Mouse (Mus musculus) neural tube, embryonic 12.5 days (tissue): Measurements from ENCODE around the gene Tfap2c. TPM values are rescaled to one million over a fixed set of nuclear protein-coding genes. Genes with fewer than 3 reads are reported as not detected.

Source experiments
- ATAC-seq: fragments of 200-750 bp; cut with Nextera tagmentation; 2 replicates; pipeline ENCODE4 v1.8.0; 2017; ENCODE audit warnings: low read depth, mild to moderate bottlenecking, moderate TSS enrichment, moderate library complexity; ENCODE audit not compliant: low FRiP score
- H3K27ac ChIP-seq: fragments of 300-500 bp; sonication (generic); 2 replicates; pipeline ENCODE4 v1.5.1; 2016
- H3K27me3 ChIP-seq: fragments of 300-500 bp; sonication (generic); replicated peaks from 2 replicates; pipeline ENCODE4 v1.6.1; 2016; ENCODE audit warnings: mild to moderate bottlenecking
- H3K36me3 ChIP-seq: fragments of 300-500 bp; sonication (generic); 2 replicates; pipeline ENCODE4 v1.6.1; 2016; ENCODE audit warnings: mild to moderate bottlenecking
- H3K4me1 ChIP-seq: fragments of 300-500 bp; sonication (generic); 2 replicates; pipeline ENCODE4 v1.6.1; 2016
- H3K4me2 ChIP-seq: fragments of 300-500 bp; sonication (generic); replicated peaks from 2 replicates; pipeline ENCODE4 v1.6.1; 2016; ENCODE audit warnings: mild to moderate bottlenecking
- H3K4me3 ChIP-seq: fragments of 300-500 bp; sonication (generic); 2 replicates; pipeline ENCODE4 v1.5.1; 2016
- H3K9ac ChIP-seq: fragments of 300-500 bp; sonication (generic); 2 replicates; pipeline ENCODE4 v1.6.1; 2016; ENCODE audit warnings: mild to moderate bottlenecking
- H3K9me3 ChIP-seq: fragments of 300-500 bp; sonication (generic); 2 replicates; pipeline ENCODE4 v1.6.1; 2016; ENCODE audit warnings: mild to moderate bottlenecking
- WGBS: fragments of 180-500 bp; shearing (Covaris S2); methylation state at CpG from one replicate; pipeline ENCODE4 v1.1.7; 2016; 5-methylcytosine and 5-hydroxymethylcytosine counted together
- polyA plus RNA-seq: library from polyadenylated mRNA; unstranded; fragments of >200 nt; fragmentation: Nextera tagmentation; extraction: Ambion mirVana; gene quantifications from 2 replicates; pipeline ENCODE4 v1.2.1, GENCODE M21; 2016

Gene Tfap2c
- 1.0 and 1.1 TPM in 2 replicates for polyA plus RNA-seq

GRCm38 (mm10) chr2:172549371-172550155, at the start of gene Tfap2c:
Gene Tfap2c (plus strand): TSS chr2:172549593.
- no peaks in the 10 kb centered on the region for H3K9me3 ChIP-seq
- no peak within 1 kb of the TSS for H3K27ac ChIP-seq
- peak within 1 kb of the TSS; percentile 32 for H3K4me3 ChIP-seq
- H3K4me2 ChIP-seq = peak within 1 kb of the TSS; percentile 61
- ATAC-seq = peak; percentile 42; the same call in 1 of the 2 replicates
- under 1% methylated on average over 70 of the region's 70 CpGs for WGBS
- H3K9ac ChIP-seq = no peak within 1 kb of the TSS
- H3K36me3 ChIP-seq = no peaks in the 10 kb centered on the region
- H3K27me3 ChIP-seq = peaks cover 99% of the 10 kb centered on the region
- H3K4me1 ChIP-seq = peaks cover 49% of the 10 kb centered on the region

GRCm38 (mm10) chr2:172500752-172501316, 48.6 kb upstream of the Tfap2c start:
- H3K27me3 ChIP-seq = no peaks in the 10 kb centered on the region
- no peak overlapping the region for H3K9ac ChIP-seq
- no peaks in the 10 kb centered on the region for H3K36me3 ChIP-seq
- WGBS = 65% methylated on average over 7 of the region's 7 CpGs
- ATAC-seq = no peak
- no peak overlapping the region for H3K4me2 ChIP-seq
- H3K9me3 ChIP-seq = no peaks in the 10 kb centered on the region
- no peak overlapping the region for H3K4me3 ChIP-seq
- no peaks in the 10 kb centered on the region for H3K4me1 ChIP-seq
- no peak overlapping the region for H3K27ac ChIP-seq

GRCm38 (mm10) chr2:172501341-172501740, 48.1 kb upstream of the Tfap2c start:
- 4% methylated on average over 4 of the region's 4 CpGs for WGBS
- Histone ChIP-seq H3K4me1 (no peaks in the 10 kb centered on the region), H3K9me3 (no peaks in the 10 kb centered on the region), H3K9ac (no peak overlapping the region), H3K4me3 (no peak overlapping the region), H3K27me3 (no peaks in the 10 kb centered on the region), H3K27ac (no peak overlapping the region), H3K36me3 (no peaks in the 10 kb centered on the region), H3K4me2 (no peak overlapping the region)
- ATAC-seq = no peak

GRCm38 (mm10) chr2:172502168-172502567, 47.2 kb upstream of the Tfap2c start:
- H3K27ac ChIP-seq = no peak overlapping the region
- ATAC-seq = no peak
- WGBS = 69% methylated on average over 14 of the region's 14 CpGs
- H3K9me3 ChIP-seq = no peaks in the 10 kb centered on the region
- no peak overlapping the region for H3K9ac ChIP-seq
- H3K27me3 ChIP-seq = no peaks in the 10 kb centered on the region
- no peak overlapping the region for H3K4me2 ChIP-seq
- H3K36me3 ChIP-seq = no peaks in the 10 kb centered on the region
- H3K4me3 ChIP-seq = no peak overlapping the region
- H3K4me1 ChIP-seq = no peaks in the 10 kb centered on the region

- WGBS = 90% methylated on average over 7 of the region's 7 CpGs
Measured at GRCm38 (mm10) chr2:172506121-172506520, 43.3 kb upstream of the Tfap2c start.

GRCm38 (mm10) chr2:172510056-172510712, 39.2 kb upstream of the Tfap2c start:
- H3K27ac ChIP-seq = no peak overlapping the region
- WGBS = 90% methylated on average over 15 of the region's 15 CpGs
- no peak overlapping the region for H3K9ac ChIP-seq
- no peaks in the 10 kb centered on the region for H3K36me3 ChIP-seq
- H3K4me2 ChIP-seq = no peak overlapping the region
- H3K9me3 ChIP-seq = no peaks in the 10 kb centered on the region
- no peak overlapping the region for H3K4me3 ChIP-seq
- H3K27me3 ChIP-seq = no peaks in the 10 kb centered on the region
- ATAC-seq = no peak
- H3K4me1 ChIP-seq = no peaks in the 10 kb centered on the region

More at GRCm38 (mm10) chr2:172506121-172506520, 43.3 kb upstream of the Tfap2c start:
- no peak overlapping the region for H3K4me2 ChIP-seq
- no peaks in the 10 kb centered on the region for H3K27me3 ChIP-seq
- no peaks in the 10 kb centered on the region for H3K4me1 ChIP-seq
- H3K27ac ChIP-seq = no peak overlapping the region
- ATAC-seq = no peak
- no peak overlapping the region for H3K4me3 ChIP-seq
- no peak overlapping the region for H3K9ac ChIP-seq
- H3K36me3 ChIP-seq = no peaks in the 10 kb centered on the region
- H3K9me3 ChIP-seq = no peaks in the 10 kb centered on the region

- Histone ChIP-seq H3K4me1 (no peaks in the 10 kb centered on the region), H3K4me2 (no peak overlapping the region), H3K9me3 (no peaks in the 10 kb centered on the region), H3K27ac (no peak overlapping the region), H3K4me3 (no peak overlapping the region), H3K27me3 (no peaks in the 10 kb centered on the region), H3K36me3 (no peaks in the 10 kb centered on the region), H3K9ac (no peak overlapping the region)
- ATAC-seq = no peak
- 66% methylated on average over 3 of the region's 3 CpGs for WGBS
Measured at GRCm38 (mm10) chr2:172510899-172511298, 38.5 kb upstream of the Tfap2c start.

- 16% methylated on average over 11 of the region's 11 CpGs for WGBS
- no peaks in the 10 kb centered on the region for H3K4me1 ChIP-seq
- ATAC-seq = no peak; the same call in 1 of the 2 replicates
- no peak overlapping the region for H3K27ac ChIP-seq
- H3K9ac ChIP-seq = no peak overlapping the region
- no peaks in the 10 kb centered on the region for H3K9me3 ChIP-seq
- H3K4me3 ChIP-seq = no peak overlapping the region
- no peaks in the 10 kb centered on the region for H3K36me3 ChIP-seq
- H3K27me3 ChIP-seq = no peaks in the 10 kb centered on the region
- no peak overlapping the region for H3K4me2 ChIP-seq
Measured at GRCm38 (mm10) chr2:172516407-172516992, 32.9 kb upstream of the Tfap2c start.

GRCm38 (mm10) chr2:172520616-172521371, 28.6 kb upstream of the Tfap2c start:
- no peak overlapping the region for H3K4me3 ChIP-seq
- H3K27ac ChIP-seq = no peak overlapping the region
- no peaks in the 10 kb centered on the region for H3K9me3 ChIP-seq
- H3K9ac ChIP-seq = no peak overlapping the region
- no peaks in the 10 kb centered on the region for H3K4me1 ChIP-seq
- 90% methylated on average over 9 of the region's 9 CpGs for WGBS
- no peak for ATAC-seq
- H3K27me3 ChIP-seq = no peaks in the 10 kb centered on the region
- no peaks in the 10 kb centered on the region for H3K36me3 ChIP-seq
- H3K4me2 ChIP-seq = no peak overlapping the region

- no peaks in the 10 kb centered on the region for H3K4me1 ChIP-seq
- no peaks in the 10 kb centered on the region for H3K27me3 ChIP-seq
- no peak overlapping the region for H3K4me2 ChIP-seq
- WGBS = 84% methylated on average over 12 of the region's 12 CpGs
- H3K4me3 ChIP-seq = no peak overlapping the region
- H3K27ac ChIP-seq = no peak overlapping the region
- ATAC-seq = no peak
- no peak overlapping the region for H3K9ac ChIP-seq
- no peaks in the 10 kb centered on the region for H3K9me3 ChIP-seq
- H3K36me3 ChIP-seq = no peaks in the 10 kb centered on the region
Measured at GRCm38 (mm10) chr2:172522528-172522927, 26.9 kb upstream of the Tfap2c start.

- Histone ChIP-seq H3K4me2 (no peak overlapping the region), H3K4me1 (no peaks in the 10 kb centered on the region), H3K27me3 (no peaks in the 10 kb centered on the region), H3K27ac (no peak overlapping the region), H3K36me3 (no peaks in the 10 kb centered on the region), H3K9ac (no peak overlapping the region), H3K9me3 (no peaks in the 10 kb centered on the region), H3K4me3 (no peak overlapping the region)
- WGBS = 92% methylated on average over 8 of the region's 8 CpGs
- ATAC-seq = no peak
Measured at GRCm38 (mm10) chr2:172527175-172527574, 22.2 kb upstream of the Tfap2c start.
